Mouse (Mus musculus): ENCODE results near the gene Gtsf1.
"Not testable (repeated sequence)": the region's sequence is repeated elsewhere in the genome, so short reads cannot be mapped to it uniquely, and the experiment has no call there.

Gtsf1 gene

DNA sequence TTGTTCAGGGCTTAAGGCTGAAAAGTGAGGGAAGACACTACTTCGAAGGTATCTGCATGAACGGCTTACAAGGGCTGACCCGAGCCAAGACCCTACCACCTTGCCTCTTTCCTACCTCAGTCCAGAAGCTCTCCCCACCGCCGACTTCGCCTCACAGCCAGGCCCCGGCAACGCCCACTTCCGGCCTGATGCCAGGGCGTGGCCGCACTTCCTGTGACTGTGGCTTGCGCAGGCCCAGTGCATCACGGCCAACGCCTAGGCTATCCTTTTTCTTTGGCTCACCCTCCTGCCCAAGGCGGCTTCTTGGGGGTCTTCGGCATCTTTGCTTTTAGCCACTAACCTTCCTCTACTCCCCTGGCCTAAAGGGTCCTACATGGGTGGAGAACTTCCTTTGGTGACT is at the start of gene Gtsf1:
TSS of gene Gtsf1 (minus strand) at position 230 of the 400 bp plus-strand sequence.
- no peak for DNase-seq (ENCODE audit: low spot score in 2 of 2)

DNA sequence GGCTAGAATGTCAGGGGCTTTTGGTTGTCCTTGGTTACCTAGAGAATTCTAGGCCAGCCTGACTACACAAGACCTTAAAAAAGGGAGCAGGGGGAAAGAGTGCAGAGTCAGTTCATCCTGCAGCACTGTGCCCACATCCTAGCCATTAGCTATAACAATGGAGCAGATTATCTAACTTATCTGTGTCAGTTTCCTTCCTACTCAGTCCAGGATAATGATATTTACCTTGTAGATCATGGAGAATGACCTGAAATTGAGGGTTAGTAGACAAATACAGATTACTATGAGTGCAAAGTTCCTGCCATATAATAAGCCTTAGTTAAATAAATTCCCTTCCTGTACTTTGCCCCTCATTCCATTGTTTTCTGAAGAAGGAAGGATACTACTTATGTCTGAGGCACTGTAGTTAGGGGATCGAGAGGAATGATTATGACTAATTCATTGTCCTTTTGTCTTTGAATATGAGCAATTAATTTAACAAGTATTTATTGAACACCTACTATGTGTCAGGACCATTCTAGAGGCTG is 48.9 kb upstream of the Gtsf1 start:
- no peak for DNase-seq (ENCODE audit: low spot score in 2 of 2)

DNA sequence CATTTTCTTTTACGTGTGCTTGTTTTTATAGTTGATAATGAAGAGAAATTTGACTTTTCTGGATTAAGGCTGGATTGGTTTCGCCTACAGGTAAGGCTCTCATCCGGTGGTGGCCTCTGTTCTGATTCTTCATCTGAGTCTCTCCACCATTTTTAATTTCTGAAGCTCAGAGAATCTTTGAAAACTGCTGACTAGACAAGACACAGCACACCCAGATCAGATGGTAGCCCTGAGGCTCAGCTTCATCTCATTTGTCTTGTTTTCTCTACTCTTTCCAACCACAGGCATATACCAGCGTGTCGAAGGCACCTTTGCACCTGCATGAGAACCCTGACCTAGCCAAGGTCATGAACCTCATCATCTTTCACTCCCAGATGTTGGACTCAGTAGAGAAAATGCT is 43.5 kb upstream of the Gtsf1 start:
- DNase-seq (ENCODE audit: low spot score in 2 of 2), result no peak

GRCm38 (mm10) chr15:103473182-103473581 is 42.9 kb upstream of the Gtsf1 start:
- DNase-seq (ENCODE audit: low spot score in 2 of 2), result no peak

DNA sequence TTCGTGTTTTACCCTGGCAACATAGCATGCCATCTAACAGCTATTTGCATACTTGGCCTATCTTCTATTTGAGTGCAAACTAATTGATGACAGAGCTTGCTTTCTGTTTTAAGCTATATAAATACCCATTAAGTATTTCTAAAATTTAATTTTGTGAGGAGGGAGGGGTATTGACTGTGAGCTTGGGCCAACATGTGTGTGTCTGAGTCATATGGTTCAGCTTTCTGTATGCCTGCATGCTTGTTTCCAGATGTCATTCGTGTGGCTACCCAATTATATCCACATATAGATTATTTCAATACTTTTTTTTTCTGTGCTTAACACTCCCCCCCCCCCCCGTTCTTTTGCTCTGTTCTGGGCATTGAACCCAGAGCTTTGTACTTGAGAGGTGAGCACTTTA is 42.0 kb upstream of the Gtsf1 start:
- no peak for DNase-seq (ENCODE audit: low spot score in 2 of 2)

GRCm38 (mm10) chr15:103471488-103472194 is 41.4 kb upstream of the Gtsf1 start:
- DNase-seq (ENCODE audit: low spot score in 2 of 2), result no peak

GRCm38 (mm10) chr15:103462539-103463261 is 32.4 kb upstream of the Gtsf1 start:
- peak in 1 of 2 experiments; percentile 37 for DNase-seq (ENCODE audit: low spot score in 2 of 2)

DNA sequence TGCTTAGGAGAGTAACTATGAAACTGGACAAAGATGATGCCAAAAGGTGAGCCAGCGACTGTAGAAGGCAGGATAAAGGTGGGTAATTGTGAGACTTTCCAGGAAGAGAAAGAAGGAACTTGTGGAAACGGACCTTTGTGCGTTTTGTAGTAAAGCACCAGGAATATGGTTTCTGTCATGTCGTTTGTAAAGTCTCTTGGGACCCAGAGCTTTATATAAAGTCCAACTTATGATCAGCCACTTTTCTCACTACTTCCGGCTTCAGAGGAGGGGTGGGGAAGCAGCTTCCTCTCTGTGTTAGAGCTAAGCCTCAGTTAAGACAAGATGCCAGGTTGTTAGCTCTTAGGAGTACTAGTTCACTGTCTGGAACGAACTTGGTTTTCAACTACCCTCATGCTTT is 24.2 kb upstream of the Gtsf1 start:
- DNase-seq (ENCODE audit: low spot score in 2 of 2), result no peak

DNA sequence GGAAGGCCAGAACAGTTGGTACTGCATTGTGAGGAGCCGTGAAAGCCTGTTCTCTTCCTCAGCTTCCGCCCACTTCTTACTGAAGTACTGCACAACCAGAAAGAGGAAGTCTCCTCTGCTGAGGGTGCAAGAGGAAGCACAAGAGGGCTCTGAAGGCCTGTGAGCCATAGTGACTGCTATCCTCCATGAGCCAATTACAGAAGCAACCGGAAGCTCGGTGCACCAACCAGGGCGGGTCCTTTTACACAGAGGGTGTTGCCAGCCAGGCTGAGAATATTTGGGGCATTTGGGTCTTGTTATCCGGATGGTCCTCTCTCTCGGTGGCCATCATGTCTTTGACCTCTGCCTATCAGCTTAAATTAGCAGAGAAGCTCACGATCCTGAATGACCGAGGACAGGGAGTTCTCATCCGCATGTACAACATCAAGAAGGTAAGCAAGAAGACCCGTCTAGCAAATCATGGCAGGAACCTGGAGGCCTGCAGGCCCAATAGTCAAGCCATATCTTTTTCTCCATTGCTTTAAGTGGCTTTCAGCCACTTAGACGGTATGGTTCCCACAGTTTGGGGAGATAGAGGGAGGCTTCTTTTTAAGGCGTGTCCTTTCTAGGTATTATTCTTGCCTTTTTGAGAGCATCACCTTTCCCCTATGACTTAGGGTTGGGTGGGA is 23.4 kb upstream of the Gtsf1 start, which contains the start of gene Nckap1l:
TSS of gene Nckap1l (plus strand) at position 244 of the 668 bp plus-strand sequence.
- no peak for DNase-seq (ENCODE audit: low spot score in 2 of 2)

- DNase-seq (ENCODE audit: low spot score in 2 of 2), result no peak
Observed at GRCm38 (mm10) chr15:103448369-103448768, 18.1 kb upstream of the Gtsf1 start, which contains the start of gene Gtsf2. Gtsf2 (minus strand) TSS chr15:103448469.

- DNase-seq (ENCODE audit: low spot score in 2 of 2), result not testable (repeated sequence)
Observed at GRCm38 (mm10) chr15:103445966-103446365, 15.7 kb upstream of the Gtsf1 start.

DNA sequence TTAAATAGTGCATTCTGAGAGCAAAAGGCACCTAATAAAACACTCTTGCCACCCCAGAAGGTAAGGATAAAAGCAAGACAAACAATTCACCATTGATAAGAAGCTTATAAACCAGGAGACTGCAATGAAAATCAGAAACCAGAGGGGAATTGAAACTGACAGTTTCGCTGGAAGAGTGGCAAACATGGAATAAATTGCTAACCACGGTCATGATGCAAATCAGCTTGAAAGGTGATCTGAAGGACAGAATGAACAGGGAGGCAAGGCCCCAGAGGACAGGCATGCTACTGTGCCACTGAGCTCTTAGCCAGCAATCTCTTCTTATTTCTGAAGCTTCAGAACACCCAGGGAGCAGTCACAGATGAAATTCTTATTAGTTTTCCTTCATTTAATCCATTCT is 3.3 kb downstream of the Gtsf1 start:
- DNase-seq (ENCODE audit: low spot score in 2 of 2), result no peak

DNA sequence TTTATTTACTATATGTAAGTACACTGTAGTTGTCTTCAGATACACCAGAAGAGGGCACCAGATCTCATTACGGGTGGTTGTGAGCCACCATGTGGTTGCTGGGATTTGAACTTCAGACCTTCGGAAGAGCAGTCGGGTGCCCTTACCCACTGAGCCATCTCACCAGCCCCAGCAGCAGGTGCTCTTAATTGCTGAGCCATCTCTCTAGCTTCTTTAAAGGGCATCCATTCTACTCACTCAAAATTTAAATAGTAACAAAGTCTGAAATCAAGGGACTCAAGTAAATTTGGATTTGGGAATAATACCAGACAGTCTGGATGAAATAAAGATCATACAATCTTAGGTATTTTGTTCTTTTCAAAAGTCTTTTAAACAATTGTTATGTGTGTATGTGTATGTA is 24.7 kb downstream of the Gtsf1 start:
- DNase-seq (ENCODE audit: low spot score in 2 of 2), result not testable (repeated sequence)

DNA sequence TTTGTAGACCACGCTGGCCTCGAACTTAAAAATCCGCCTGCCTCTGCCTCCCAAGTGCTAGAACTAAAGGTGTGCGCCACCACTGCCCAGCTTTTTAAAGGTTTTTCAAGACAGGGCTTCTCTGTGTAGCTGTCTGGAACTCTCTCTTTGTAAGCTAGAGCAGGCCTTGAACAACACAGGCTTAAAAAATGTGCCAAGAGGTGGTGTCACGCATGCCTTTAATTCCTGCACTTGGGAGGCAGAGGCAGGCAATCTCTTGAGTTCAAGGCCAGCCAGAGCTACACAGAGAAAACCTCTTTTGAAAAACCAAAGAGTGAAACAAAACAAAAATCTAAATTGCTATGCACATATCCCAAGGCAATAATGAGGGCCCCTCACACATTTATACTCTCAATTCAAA is 28.9 kb downstream of the Gtsf1 start:
- no peak for DNase-seq (ENCODE audit: low spot score in 2 of 2)

DNA sequence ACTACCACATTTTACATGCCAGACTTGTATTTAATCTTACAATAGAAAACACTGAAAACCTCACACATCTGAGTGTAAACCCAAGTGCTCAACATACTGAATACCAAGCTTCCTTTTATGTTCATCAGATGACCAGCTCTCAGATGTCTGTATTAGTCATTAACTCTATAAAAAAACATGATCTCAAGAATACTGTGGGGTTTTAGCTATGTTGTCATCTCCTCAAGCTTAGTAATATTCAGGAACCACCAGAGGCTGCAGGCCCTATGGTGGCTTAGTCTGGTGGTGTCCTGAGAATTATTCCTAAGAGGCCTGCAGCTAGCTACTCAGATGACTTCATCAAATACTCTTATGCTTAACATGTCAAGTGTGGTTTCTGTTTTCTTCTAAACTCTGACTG is 36.7 kb downstream of the Gtsf1 start:
- no peak for DNase-seq (ENCODE audit: low spot score in 2 of 2)

GRCm38 (mm10) chr15:103388556-103389145 is 41.6 kb downstream of the Gtsf1 start:
- DNase-seq (ENCODE audit: low spot score in 2 of 2), result no peak

DNA sequence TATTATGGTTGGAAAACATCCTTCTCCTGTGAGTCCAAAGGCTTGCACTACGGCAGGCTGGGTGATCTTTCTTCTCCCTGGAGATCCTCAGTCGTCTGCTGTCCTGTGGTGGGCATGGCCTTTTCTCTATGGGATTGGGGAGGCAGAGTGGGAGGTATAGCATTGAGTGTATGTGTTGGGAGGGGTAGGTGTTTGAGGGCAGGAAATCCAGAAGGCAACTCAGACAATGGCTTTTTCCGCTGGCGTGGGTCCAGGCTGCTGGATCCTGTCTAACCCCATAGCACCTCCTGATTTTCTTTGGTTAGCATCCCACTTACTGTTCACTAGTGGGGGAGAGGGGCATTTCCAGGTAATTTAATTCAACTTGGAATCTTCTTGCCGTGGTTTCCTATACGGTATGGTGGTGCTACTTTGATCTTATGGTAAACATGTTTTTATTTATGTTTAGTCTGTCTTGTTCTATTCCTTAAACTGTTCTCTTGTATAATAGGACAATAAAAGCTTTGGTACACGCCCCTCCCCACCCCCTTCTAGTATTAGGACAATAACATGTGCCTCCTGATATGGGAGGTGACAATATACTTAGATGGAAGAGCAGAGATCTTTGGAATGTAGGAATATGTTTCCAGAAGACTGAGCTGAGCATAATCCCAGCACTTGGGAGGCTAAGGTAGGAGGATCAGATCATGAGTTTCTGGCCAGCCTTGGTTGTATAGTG is 46.3 kb downstream of the Gtsf1 start:
- DNase-seq (ENCODE audit: low spot score in 2 of 2), result no peak

DNA sequence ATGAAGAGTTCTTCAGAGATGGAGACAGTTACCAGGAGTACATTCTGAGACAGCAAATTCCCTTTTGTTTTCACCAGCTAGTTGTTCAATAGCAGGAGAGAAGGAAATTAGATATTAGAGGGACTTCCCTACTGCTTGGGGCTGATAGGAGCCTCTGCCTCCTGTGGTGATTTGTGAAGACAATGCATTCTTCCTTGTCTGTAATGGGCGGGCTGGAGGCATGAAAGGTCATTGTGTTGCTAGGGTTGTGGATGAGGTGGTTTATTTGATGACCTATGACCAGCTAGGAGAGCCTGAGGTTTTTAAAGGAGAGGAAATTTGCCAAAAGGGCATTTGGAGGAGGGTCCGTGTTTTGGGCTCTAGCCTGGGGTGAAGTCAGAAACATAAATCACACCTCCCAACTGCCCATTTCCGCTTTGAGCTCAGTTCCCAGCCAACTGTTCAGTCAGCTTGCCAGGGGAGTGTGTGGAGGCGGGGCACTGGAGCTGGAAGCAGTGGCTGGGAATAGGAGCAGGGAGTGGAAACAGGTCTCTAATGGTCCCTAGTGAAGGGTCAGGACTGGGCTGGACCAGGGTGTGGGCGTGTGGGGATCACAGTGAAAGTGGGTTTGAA is 47.4 kb downstream of the Gtsf1 start:
- DNase-seq (ENCODE audit: low spot score in 2 of 2), result no peak

GRCm38 (mm10) chr15:103382075-103382474 is 48.2 kb downstream of the Gtsf1 start:
- DNase-seq (ENCODE audit: low spot score in 2 of 2), result no peak

DNA sequence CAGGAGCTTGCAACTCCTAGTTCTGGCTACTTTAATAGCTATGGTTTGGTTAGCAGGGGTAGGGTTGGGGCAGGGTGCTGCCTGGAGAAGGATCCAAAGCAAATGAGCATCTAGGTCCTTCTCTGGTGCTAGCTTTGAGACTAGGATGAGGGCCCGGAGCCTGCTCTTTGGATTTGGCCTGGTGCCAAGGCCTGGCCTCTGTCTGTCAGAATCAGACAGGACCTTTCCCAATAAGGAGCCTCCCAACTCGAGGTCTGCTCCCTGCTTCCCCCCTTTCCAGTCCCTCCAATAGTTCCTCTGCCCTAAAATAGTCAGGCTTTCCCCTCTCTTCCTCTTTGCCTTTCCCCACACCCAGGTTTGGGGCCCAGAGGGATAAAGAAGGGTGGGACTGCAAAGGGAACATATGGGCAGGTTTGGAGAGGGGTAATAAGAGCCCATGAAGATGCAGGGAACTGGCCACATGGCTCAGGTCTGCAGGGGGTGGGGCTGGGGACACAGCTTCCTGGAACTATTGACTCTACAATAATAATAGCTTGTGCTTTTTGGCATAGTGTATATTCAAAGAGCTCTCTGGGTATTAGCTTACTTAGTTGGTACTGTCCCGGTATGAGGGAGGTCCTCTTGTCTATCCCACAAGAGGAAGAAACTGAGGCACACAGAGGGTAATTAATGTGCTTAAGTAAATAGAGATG is 51.5 kb downstream of the Gtsf1 start:
- DNase-seq (ENCODE audit: low spot score in 2 of 2), result no peak
